Mouse (Mus musculus) liver, embryonic 14.5 days (tissue): Measurements from ENCODE around the gene Eme2.

Source experiments
- CTCF ChIP-seq: IDR thresholded peaks from 2 replicates; pipeline ENCODE4 v1.5.1; 2016; ENCODE audit warnings: antibody characterized with exemption, low read depth, control low read depth
- EP300 ChIP-seq: IDR thresholded peaks from 2 replicates; pipeline ENCODE4 v1.6.1; 2016; ENCODE audit warnings: antibody characterized with exemption, low read depth

- TF ChIP-seq EP300, result no peak
- no peak for TF ChIP-seq CTCF
These were observed 17.4 kb downstream of the Eme2 start for GRCm38 (mm10) chr17:24877336-24878116.
